Mouse (Mus musculus) thymus, postnatal 36 days (tissue): ENCODE results near the gene Ccdc38.
"Not testable (repeated sequence)": the region's sequence is repeated elsewhere in the genome, so short reads cannot be mapped to it uniquely, and the experiment has no call there.

Experiments
- DNase-seq, 2 experiments: peaks; one replicate each; pipeline ENCODE4 v3.0.0; 2022; ENCODE audit warnings: mixed read lengths in 2 of 2

The Ccdc38 gene

DNA sequence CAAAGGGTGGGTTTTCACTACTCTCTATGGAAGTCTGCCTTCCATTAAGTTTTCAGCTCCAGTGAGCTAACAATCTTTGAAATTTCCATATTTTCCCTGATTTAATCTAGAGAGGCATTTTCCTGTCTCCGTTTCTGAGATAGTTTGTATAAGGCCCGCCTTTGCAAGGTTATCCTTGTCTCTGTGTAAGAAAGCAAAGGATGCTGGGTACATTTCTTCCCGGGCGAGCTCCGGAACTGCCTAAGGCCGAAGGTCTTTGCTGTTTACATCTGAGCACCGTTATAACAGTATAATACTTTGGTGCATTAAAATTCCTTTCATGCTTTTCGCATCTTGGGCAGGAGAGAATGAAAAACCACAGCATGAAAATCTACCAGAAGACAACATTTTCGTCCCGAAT is 9.4 kb downstream of the Ccdc38 start:
- no peak for DNase-seq

DNA sequence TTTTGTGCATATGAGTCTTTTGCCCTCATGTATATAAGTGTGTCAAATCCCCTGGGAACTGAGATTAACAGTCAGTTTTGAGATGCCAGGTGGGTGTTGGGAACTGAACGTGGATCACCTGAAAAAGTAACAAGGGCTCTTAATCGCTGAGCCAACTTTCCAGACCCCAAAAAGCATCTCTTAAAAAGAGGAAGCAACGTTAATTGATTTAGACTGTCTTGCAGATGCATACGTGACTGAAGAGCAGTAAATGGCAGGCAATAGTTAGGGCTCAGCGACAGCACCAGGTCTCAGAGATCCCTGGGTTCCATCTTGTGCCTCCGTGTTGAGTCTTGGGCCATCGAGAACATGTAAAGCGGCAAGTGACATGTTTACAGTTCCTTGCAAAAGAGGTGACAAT is 12.2 kb downstream of the Ccdc38 start:
- DNase-seq = no peak

DNA sequence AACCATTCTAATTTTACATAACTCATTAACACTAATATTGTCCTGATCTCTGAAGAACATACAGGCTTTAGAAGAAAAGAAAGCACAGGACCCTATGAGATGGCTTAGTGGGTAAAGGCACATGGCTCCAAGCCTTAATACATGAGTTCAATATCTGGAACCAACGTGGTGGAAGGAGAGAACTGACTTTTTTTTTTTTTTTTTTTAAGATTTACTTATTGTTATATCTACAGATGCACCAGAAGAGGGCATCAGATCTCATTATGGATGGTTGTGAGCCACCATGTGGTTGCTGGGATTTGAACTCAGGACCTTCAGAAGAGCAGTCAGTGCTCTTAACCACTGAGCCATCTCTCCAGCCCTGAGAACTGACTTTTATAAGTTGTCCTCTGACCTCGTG is 17.5 kb downstream of the Ccdc38 start:
- DNase-seq = not testable (repeated sequence)

DNA sequence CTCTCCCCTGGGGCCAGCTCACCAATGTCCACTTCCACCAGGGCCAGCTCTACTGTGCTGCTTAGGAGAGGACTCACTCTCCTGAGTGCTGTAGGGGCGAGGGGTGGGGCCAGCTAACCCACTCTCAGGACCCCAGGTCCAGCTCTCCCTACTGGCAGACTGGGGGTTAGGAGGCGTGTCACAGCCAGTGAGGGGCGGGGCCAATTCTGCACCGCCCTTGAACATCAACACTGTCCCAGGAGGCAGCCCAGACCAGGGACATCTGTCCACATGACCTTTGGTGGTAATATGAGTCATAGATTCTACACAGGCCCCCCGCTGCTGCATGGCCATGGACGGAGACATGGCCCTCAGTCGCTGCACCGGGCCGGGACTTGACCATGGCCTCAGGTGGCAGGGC is 19.4 kb downstream of the Ccdc38 start:
- DNase-seq = no peak

DNA sequence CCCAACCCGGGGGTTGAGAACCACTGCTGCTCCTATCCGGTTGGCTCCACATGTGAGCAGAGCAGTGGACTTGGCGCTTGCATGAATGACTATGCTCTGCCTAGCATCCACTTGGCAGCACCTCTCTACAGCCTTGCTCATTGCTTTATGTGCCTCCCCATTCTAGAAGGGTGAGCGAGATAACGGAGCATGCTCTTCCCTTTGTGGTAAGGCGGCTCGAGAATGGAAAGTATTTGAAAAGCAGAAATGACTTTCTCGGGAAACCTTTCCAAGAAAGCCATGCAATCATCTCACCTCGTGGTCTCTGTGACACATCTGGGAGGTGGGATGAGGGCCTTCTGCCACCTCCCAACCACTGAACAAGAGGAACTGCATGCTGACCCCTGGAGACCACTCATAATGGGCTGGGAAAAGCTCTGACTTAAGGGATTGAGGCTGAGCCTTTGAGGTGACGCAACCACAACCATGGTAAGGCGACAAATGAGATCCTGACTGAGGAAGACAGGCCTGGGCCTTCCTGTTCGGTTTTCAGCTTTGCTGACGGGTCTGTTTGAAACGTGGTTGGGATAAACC is 24.2 kb downstream of the Ccdc38 start:
- DNase-seq = no peak

DNA sequence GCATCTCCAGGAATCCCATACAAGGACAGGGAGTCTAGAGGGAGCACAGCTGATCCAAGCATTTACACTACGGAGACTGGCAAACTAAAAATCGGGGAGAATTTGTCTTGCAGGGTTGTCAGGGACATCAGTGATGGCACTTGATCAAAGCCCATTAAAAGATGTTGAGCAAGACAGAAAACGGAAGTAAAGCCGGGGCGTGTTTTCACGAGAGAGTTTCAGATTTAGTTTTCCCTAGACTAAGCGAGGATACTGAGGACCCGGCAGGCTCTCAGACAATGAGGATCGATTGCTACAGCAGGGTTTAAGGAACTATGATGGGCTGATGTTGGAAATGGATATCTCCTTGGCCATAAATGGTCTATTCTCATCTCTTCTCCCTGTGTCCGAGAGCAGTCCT is 26.6 kb downstream of the Ccdc38 start:
- DNase-seq = no peak

DNA sequence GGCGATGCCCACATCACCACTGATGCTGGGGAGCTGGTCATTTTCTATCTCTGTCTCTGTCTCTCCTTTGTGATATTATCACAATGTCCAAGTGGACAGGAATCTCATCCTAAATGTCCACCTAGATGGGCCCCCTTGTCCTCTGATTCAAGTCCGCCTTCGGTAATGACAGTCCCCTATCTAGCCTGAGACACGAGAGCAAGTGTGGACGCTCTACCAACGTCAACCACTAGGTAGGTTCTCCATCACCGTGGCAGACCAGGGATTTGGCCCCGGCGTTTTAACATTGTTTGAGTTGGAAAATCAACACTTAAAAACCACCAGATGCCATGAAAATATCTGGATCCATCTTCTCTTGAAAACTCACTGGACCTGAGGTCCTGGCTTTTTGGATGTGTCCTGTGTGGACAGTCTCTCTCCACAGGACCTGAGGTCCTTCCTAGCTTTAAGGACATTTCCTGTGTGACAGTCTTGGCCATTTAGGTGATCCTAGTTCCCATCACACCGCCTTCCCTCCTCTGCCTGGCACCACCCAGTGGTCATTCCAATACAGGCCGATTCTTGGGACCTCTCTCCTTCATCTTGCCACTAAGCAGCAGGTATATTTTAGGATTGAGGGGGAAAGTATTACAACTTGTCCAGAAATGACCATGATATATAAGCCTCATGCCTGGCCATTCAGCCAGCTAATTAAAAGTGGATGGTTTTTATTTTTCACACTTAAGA is 27.6 kb downstream of the Ccdc38 start:
- no peak for DNase-seq

DNA sequence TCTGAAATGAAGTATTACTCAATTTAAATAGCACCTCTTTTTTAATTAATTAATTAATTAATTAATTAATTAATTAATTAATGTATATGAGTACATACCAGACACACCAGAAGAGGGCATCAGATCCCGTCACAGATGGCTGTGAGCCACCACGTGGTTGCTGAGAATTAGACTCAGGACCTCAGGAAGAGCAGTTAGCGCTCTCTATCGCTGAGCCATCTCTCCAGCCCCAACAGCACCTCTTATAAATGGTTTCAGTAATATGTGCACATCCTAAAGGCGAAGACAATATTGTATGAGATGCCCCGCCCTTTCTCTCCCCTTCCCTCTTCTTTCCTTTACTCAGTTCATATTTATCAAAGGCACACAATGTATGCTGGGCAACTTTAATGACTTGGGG is 28.2 kb downstream of the Ccdc38 start:
- DNase-seq = no peak

DNA sequence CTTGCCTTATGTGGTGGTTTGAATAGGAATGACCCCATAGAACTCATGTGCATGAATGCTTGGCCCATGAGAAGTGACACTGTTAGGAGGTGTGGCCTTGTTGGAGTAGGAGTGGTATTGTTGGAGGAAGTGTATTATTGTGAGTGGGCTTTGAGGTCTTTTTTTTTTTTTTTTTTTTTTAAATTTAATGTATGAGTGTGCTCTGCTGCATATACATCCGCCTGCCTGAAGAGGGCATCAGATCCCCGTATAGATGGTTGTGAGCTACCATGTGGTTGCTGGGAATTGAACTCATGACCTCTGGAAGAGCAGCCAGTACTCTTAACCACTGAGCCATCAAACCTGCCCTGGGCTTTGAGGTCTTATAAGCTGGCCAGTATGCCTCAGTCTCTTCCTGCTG is 31.8 kb downstream of the Ccdc38 start:
- DNase-seq = no peak

DNA sequence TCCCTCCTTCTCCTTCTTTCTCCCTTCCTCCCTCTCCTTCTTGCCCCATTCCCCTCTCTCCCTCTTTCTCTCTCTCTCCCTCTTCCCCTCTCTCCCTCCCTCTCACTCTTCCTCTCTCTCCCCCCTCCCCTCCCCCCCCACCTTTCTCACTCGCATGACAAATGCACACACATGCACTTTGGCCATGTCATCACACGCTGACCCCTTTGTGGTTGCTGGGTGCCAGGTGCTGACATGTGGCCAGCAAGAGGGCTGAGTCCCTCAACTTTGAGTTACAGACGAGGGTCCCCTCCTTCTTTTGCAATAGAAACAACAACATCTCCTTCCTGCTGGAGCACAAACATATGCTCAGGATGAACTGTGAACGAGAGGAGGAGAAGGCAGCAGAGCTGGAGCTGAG is 34.5 kb downstream of the Ccdc38 start:
- DNase-seq = no peak

DNA sequence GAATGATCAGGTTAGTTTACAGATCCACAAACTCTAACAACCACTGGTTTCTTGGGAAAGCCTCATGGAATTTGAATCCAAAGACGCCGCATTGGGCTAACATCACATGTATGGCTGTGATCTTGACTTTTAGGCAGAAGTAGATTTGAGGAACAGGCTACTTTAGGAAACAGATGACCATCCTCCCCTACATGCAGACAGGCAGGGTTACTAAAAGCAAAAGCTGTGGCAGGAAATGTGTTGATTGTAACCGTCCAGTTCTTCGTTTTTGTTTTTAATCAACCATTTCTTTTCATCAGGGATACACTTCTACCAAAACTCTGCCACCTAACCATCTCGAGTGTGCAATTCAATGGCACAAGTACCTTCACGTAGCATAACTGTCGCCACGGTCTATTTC is 35.5 kb downstream of the Ccdc38 start:
- no peak for DNase-seq

DNA sequence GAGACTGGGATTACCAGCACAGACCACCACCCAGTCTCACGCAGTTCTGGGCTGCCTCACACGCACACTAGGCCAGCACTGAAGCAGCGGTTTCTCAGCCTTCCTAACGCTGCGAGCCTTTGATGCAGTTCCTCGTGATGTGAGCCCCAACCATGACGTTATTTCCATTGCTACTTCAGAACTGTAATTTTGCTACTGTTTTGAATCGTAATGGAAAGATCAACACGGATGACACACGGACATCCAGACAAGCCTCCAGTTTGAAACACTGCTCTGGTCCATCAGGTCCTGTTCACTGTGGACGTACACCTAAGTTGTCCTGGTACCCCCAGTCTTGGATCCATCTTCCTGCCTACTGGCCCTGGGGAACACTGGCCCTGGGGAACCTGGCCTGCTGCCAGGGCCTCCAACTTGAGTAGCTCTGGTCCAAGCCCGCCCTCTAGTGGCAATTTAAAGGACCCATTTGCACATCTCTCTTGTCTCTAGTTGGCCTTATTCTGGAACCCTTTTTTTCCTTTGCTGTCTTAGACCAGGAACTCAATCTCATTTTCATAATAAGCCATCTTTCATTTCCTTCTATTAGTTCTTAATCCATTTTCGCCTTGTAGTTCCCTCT is 36.9 kb downstream of the Ccdc38 start:
- DNase-seq = peak; percentile 55 to 60

DNA sequence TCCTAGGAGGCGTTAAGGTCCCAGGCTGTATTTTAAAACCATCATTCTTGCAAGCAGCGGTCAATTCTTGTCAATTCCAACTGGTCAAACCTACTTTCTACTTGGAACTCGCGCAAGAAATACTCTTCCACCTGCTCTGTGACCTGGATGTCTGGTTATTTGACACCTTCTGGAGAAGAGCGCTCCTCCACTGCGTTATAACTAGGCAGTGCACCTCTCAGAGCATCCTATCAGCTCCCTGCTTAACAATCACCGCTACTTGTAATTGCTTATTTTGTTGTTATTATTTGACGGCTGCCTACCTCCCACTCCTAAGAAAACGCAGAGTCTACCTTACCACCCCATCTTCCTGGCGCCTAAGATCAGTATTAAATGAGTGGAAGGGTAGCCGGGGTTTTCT is 48.4 kb downstream of the Ccdc38 start:
- DNase-seq = no peak

DNA sequence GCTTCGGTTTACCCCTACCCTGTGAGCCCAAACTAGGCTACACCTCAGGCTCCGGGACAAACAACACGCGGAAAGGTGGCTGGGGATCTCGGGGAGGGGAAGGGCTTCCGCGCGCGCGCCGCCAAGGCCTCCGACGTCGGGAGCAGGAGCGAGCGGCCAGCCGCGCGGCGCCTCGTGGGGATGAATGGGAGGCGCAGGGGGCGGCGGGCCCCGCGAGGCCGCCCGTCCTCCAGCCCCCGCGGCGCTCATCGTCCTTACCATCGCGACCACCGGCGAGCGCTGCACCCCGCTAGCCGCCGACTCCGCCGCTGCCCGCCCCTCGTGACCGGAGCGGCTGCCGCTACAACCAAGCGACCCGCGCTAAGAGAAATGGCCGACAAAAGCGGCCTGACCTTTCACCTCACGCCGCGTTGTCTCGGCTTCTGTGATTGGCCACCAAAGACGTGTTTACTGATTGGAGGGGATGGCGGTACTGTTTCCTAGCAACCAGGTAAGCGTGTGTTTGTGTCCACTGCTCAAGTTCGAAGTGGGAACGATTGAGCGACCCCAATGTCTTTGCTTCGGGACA is 48.9 kb downstream of the Ccdc38 start, which contains the start of gene Snrpf:
TSS of gene Snrpf (minus strand) at position 426 of the 568 bp plus-strand sequence.
- DNase-seq = peak; percentile 89 to 93

DNA sequence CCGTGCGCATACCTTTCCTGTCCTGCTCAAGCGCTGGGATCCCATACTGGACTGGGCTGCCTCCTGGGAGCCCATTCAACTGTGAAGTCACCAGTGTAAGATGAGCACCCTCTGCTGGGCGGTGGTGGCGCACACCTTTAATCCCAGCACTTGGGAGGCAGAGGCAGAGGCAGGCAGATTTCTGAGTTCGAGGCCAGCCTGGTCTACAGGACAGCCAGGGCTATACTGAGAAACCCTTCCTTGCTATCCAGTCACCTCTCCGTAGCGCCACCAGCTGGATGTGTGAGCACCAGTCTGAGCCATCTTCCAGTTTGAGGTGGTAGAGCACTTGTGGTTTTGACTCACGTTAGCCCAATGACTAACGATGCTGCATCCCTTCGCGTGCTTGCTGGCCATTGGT is 52.0 kb downstream of the Ccdc38 start:
- peak; percentile 41 to 45 for DNase-seq

DNA sequence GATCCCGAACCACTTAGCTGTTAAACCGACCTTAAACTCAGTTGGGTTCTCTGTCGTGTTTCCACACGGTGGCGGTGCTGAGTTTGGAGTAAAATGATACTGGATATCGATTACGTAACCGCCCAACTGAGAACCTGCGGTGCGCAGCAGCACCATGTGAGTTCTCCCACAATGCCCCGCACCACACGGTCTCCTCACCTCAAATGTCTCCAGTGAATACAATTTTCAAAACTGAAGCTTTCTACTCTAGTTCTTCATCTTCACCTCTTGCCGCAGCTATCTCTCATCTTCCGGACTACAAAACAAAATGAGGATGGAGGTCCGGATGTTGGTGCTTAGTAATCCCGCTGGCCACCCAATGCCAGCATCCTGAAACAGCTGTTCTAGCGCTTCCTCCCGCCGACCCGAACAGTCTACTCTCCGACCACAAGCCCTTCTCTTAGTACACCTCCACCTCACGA is 53.6 kb downstream of the Ccdc38 start:
- peak; percentile 72 to 77 for DNase-seq

DNA sequence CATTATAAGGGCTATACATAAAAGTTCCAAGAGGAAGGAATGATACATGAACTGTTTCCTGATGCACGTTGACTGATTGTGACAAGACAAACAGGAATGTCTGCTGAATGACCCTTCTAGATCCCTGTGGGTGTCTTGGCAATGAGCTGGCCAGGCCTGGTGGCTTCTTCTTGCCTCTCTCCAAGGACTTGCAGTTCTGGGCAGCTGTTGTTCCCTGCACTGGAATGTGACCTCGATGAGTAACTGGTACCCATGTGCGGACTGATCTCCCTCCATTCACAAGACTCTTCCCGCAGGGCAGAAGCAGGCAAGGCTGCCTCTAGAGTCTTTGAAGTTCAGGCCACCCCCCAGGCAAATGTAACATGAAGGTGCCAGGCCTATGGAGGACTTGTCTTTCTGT is 55.4 kb downstream of the Ccdc38 start:
- DNase-seq = no peak

DNA sequence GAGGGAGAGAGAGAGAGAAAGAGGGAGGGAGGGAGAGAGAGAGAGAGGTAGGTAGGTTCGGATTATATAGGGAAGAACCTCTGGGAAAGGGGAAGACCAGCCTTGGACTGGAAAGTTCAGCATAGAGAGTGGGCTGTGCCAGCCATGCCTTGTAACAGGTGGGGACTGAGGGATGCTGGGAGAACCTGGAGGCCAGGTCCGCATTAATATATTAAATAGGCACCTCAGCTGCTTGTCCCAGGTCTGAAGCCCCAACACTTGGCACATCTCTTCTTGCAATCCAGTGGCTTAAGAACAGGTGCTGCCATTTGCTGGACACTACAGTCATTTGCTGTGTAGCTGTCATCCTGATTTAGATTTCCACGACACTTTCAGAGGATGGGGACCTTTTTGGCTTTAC is 56.2 kb downstream of the Ccdc38 start:
- DNase-seq = no peak

DNA sequence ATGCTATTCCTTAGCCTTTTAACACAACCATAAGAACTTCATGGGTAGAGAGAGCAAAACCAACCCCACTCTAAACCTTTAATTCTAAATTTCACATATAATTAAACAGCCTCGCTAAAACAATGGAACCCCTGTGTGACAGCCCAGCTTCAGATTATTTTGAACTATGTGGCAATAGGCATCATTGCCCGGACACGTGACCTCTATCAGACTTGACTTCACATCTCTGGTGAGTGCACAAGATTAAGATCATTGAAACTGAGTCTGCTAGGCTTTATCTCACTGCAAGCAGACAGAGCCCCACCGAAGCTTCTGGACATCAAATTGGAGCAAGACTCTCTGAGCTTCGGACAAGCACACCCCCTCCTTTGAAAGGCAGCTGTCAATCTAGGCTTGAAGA is 61.9 kb downstream of the Ccdc38 start:
- no peak for DNase-seq

DNA sequence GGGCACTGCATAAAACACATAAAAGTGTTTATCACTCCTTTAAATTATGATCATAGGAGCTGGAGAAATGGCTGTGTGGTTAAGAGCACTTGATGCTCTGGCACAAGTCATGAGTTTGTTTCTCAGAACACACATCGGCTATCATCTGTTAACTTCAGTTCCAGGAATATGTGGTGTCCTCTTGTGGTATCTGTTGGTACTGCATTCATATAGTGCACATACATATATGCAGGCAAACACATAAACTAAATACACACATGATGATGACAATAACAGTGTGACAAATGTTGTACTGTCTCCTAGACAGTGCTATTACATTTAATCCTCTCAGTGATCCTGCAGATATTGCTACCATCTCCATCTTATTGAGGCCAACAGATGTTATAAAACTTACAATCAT is 62.8 kb downstream of the Ccdc38 start:
- DNase-seq = no peak

DNA sequence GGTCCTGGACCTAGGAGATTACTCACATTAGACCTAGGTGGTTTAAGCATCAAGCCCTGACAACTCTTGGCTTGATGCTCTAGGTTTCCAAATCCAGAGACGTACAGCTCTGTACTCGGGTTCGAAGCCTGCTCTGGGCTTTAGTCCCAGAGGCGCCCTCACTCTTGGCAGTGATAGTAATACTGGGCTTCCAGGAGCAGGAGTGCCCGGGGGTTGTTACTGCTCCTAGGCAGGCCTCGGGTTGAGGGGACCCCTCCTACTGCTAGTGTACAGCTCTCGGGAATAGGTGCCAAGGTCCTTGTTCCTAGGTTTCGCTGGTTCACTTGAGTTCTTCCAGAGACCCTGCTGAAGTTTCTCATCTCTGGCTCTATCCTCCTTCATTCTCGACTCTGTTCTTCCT is 65.9 kb downstream of the Ccdc38 start:
- DNase-seq = no peak

DNA sequence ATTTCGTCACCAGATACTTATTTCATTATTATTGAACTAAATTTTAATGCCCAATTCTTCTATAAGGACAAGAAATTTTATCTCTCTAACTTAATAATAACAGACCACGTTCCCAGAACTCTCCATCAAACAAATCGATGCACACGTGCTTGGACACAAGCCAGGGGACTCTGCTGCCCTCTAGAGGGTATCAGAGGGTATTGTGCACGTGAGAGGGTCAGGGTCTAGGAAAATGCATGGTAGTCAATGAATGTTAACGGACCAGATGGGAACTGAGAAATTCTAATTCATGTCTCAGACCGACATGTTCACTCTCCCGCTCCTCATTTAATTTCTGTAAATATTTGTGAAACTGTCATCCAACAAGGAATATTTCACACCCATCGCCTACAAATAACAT is 67.6 kb downstream of the Ccdc38 start:
- DNase-seq = no peak

DNA sequence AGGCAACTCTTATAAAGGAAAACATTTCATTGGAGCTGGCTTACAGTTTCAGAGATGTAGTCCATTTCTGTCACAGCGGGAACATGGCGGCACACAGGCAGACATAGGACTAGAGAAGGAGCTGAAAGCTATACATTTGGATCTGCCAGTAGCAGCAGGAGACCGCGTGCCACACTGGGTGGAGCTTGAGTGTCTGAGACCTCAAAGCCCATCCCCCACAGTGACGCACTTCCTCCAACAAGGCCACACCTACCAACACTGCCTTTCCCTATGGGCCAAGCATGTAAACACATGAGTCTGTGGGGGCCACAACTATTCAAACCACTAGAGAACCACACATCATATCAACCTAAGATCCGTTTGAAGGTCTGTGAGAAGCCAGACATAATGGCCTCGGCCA is 68.8 kb downstream of the Ccdc38 start:
- no peak for DNase-seq

DNA sequence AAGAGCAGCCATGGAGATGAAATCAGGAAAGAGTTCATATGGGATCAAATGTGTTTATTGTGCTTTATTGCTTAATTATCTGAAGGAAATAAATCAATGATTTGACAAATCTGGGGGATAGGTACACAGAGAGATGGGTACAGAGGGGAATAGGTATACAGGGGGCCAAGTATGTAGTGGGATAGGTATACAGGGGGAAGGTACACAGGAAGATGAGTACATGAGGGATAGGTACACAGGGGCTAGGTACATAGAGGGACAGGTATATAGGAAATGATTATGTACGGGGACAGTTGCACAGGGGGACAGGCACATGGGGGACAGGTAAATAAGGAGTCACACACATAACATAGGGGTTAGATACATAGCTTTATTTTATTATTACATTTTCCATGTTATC is 70.5 kb downstream of the Ccdc38 start:
- no peak for DNase-seq
